Mouse (Mus musculus) liver, embryonic 12.5 days (tissue): ENCODE data around the gene Gm21954. TPM values are rescaled to one million over a fixed set of nuclear protein-coding genes. Genes with fewer than 3 reads are reported as not detected.

Experiments used
- ATAC-seq: fragments of 200-750 bp; cut with Nextera tagmentation; 2 replicates; pipeline ENCODE4 v1.8.0; 2017; ENCODE audit warnings: moderate number of reproducible peaks, mild to moderate bottlenecking, moderate library complexity
- H3K27ac ChIP-seq: fragments of 300-500 bp; sonication (generic); 2 replicates; pipeline ENCODE4 v1.5.1; 2016; ENCODE audit warnings: mild to moderate bottlenecking
- H3K27me3 ChIP-seq: fragments of 300-500 bp; sonication (generic); replicated peaks from 2 replicates; pipeline ENCODE4 v1.6.1; 2016; ENCODE audit warnings: mild to moderate bottlenecking, moderate library complexity
- H3K36me3 ChIP-seq: fragments of 300-500 bp; sonication (generic); 2 replicates; pipeline ENCODE4 v1.6.1; 2016; ENCODE audit warnings: mild to moderate bottlenecking, moderate library complexity
- H3K4me1 ChIP-seq: fragments of 300-500 bp; sonication (generic); 2 replicates; pipeline ENCODE4 v1.6.1; 2016
- H3K4me2 ChIP-seq: fragments of 300-500 bp; sonication (generic); 2 replicates; pipeline ENCODE4 v1.6.1; 2016; ENCODE audit warnings: mild to moderate bottlenecking, moderate library complexity
- H3K4me3 ChIP-seq: fragments of 300-500 bp; sonication (generic); 2 replicates; pipeline ENCODE4 v1.5.1; 2016; ENCODE audit warnings: mild to moderate bottlenecking, moderate library complexity
- H3K9ac ChIP-seq: fragments of 300-500 bp; sonication (generic); 2 replicates; pipeline ENCODE4 v1.6.1; 2016; ENCODE audit warnings: mild to moderate bottlenecking, moderate library complexity
- H3K9me3 ChIP-seq: fragments of 300-500 bp; sonication (generic); replicated peaks from 2 replicates; pipeline ENCODE4 v1.6.1; 2016; ENCODE audit warnings: mild to moderate bottlenecking, moderate library complexity
- WGBS: fragments of 180-500 bp; shearing (Covaris S2); methylation state at CpG from one replicate; pipeline ENCODE4 v1.1.7; 2016; ENCODE audit not compliant: insufficient replicate concordance; 5-methylcytosine and 5-hydroxymethylcytosine counted together
- polyA plus RNA-seq: library from polyadenylated mRNA; unstranded; fragments of >200 nt; fragmentation: Nextera tagmentation; extraction: Ambion mirVana; gene quantifications from 2 replicates; pipeline ENCODE4 v1.2.1, GENCODE M21; 2016

The Gm21954 gene
- polyA plus RNA-seq, 1 experiment from 2014 or later, result not detected

DNA sequence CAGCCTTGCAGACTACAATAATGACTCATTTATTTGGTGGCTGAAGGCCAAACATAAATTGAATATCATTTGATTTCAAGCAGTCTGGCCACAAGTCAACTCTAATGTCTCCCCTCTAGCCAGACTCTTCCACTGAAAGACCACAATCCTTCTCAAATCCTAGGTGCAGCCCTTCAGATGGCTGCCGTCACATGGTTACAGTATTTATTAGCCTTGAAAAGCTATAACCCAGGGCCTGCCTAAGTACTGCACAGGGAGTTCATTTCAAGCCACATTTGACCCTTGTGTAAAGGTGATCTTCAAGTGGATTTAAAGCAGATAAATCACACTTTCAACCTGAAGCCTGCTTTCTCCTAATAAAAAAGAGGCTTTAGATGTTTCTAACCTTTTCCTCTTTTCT lies 37.7 kb downstream of the Gm21954 start:
- WGBS, result 78% methylated on average over 1 of the region's 1 CpGs
- no peak overlapping the region for H3K4me2 ChIP-seq
- H3K27ac ChIP-seq, result no peak overlapping the region
- no peak for ATAC-seq
- H3K36me3 ChIP-seq, result no peaks in the 10 kb centered on the region
- no peaks in the 10 kb centered on the region for H3K4me1 ChIP-seq
- H3K9me3 ChIP-seq, result 0 out of 2 replicates have a peak, but pooled peaks cover 5% of the 10 kb centered on the region
- no peak overlapping the region for H3K4me3 ChIP-seq
- H3K9ac ChIP-seq, result no peak overlapping the region
- H3K27me3 ChIP-seq, result no peaks in the 10 kb centered on the region

DNA sequence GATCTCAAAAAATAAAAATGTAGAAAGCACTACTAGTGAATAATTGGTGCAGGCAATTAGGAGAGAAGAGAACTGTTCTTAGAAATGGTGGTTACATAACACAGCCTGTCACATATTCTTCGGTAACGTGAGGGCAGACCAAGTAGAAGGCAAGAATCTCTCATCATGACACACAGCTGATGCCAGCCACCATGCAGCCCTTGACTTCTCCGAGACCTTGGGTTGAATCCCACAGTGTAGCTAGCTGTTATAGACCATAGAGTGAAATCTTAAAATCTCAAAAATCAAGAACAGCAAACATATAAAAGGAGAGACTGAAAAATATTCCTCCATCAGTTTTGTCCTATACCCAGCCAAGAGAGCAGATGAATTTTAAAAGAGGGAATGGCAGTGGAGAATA lies 40.8 kb downstream of the Gm21954 start:
- Histone ChIP-seq H3K27ac (no peak overlapping the region), H3K9me3 (0 out of 2 replicates have a peak, but pooled peaks cover 5% of the 10 kb centered on the region), H3K9ac (no peak overlapping the region), H3K27me3 (no peaks in the 10 kb centered on the region), H3K4me3 (no peak overlapping the region), H3K4me1 (no peaks in the 10 kb centered on the region), H3K4me2 (no peak overlapping the region), H3K36me3 (no peaks in the 10 kb centered on the region)
- ATAC-seq, result no peak
- WGBS, result 64% methylated on average over 3 of the region's 3 CpGs

DNA sequence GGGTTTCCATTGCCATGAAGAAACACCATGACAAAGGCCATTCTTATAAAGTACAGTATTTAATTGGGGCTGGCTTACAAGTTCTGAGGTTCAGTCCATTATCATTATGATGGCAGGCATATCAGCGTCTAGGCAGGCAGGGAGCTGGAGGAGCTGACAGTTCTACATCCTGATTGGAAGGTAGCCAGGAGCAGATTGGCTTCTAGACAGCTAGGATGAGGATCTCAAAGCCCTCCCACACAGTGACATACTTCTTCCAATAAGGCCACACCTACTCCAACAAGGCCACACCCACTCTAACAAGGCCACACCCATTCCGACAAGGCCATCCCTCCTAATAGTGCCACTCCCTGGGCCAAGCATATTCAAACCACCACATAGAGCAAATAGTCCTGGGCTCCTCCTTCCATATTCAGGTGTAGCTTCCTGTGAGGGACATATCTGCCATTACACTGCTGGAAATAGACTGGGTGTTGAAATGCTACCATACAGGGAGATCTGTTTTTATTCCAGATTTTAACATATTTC lies 41.9 kb downstream of the Gm21954 start:
- no peak overlapping the region for H3K4me3 ChIP-seq
- no peak overlapping the region for H3K27ac ChIP-seq
- no peak overlapping the region for H3K4me2 ChIP-seq
- H3K36me3 ChIP-seq, result no peaks in the 10 kb centered on the region
- WGBS, result 79% methylated on average over 2 of the region's 2 CpGs
- H3K27me3 ChIP-seq, result no peaks in the 10 kb centered on the region
- no peak overlapping the region for H3K9ac ChIP-seq
- H3K9me3 ChIP-seq, result 0 out of 2 replicates have a peak, but pooled peaks cover 5% of the 10 kb centered on the region
- no peak for ATAC-seq
- H3K4me1 ChIP-seq, result no peaks in the 10 kb centered on the region

DNA sequence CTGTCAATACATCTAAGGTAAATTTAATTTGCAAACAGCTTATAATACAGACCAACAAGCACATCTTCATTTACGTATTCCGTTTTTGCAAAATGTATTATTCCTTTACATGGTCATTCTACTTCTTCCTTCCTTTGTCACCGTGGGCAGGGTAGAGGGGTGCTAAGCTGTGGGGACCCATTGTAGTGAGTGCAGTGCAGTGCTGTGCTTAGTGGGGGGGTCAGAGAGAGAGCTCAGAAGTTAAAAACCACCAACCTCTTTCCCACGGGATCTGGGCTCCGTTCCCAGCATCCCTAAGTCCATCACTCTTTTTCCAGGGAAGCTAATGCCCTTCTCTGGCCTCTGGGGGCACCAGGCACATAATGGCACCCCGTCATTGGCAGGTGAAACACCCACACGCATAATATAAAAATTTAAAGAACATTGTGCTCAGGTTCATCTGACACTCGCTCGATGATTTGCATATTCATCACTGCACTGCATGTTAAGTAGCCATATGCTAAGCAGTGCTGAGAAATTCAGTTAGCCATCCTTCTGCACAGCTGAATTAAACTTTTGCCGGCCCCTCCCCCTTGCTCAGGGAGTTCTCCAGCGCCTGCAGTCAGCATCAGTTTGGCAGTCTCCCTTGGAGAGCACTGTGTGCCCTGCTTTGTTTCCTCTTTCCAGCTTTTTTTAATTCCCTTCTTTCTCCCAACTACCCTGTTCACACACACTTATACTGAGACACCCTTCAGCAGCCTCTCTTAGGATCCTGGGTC lies 48.2 kb downstream of the Gm21954 start:
- no peak for ATAC-seq
- Histone ChIP-seq H3K4me3 (no peak overlapping the region), H3K36me3 (no peaks in the 10 kb centered on the region), H3K27ac (no peak overlapping the region), H3K9ac (no peak overlapping the region), H3K4me2 (no peak overlapping the region), H3K9me3 (no peaks in the 10 kb centered on the region), H3K4me1 (no peaks in the 10 kb centered on the region), H3K27me3 (no peaks in the 10 kb centered on the region)
- WGBS, result 36% methylated on average over 11 of the region's 11 CpGs

DNA sequence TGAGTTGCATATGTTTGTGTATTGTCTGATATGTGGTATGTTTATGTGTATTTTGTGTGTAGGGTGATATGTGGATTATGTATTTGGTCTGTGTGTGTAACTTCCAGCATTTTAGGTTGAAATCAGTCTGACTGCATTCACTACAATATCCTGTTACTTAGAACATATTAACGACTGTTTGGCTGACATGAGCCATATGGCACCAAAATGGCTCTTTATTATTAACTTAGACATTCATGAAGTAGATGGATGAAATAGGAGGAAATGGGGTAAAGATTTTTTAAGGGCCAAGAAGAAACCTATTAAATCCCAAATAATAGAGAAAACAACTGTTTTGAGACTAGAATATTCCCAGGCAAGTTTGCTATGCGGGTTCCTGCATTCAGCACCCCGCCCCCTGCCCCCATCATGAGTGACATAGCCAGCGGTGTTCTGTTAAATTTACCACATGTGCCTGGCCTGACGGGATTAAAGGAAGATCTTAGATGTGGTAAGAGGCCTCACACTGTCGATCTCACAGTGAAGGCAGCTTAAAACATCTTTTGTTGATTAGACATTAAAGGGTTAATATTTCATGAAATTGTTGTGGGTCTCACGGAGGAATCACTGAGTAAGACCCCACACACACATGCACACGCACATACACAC lies 51.5 kb downstream of the Gm21954 start:
- H3K36me3 ChIP-seq, result no peaks in the 10 kb centered on the region
- H3K4me2 ChIP-seq, result no peak overlapping the region
- no peak overlapping the region for H3K27ac ChIP-seq
- H3K4me3 ChIP-seq, result no peak overlapping the region
- 48% methylated on average over 8 of the region's 8 CpGs for WGBS
- no peak for ATAC-seq
- H3K9ac ChIP-seq, result no peak overlapping the region
- H3K9me3 ChIP-seq, result no peaks in the 10 kb centered on the region
- no peaks in the 10 kb centered on the region for H3K27me3 ChIP-seq
- no peaks in the 10 kb centered on the region for H3K4me1 ChIP-seq

DNA sequence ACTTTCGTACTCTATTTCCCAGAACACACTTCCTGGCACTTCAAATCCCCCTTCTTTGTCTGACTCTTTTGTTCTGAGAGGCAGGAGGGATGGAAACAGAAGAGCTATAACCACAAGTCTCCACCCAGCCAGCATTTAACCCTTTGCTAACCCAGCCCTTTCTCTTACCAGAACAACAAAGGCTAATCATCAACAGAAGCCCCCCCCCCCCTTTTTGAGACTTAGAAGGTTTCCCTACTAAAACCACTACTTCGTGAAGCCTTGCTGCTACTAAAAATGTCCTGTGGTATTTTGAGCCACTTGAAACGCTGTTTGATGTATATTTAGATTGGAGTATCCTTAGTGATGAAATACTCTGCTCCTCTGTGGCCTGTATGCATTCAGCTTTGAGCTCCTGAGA lies 52.7 kb downstream of the Gm21954 start:
- ATAC-seq, result no peak
- no peak overlapping the region for H3K27ac ChIP-seq

DNA sequence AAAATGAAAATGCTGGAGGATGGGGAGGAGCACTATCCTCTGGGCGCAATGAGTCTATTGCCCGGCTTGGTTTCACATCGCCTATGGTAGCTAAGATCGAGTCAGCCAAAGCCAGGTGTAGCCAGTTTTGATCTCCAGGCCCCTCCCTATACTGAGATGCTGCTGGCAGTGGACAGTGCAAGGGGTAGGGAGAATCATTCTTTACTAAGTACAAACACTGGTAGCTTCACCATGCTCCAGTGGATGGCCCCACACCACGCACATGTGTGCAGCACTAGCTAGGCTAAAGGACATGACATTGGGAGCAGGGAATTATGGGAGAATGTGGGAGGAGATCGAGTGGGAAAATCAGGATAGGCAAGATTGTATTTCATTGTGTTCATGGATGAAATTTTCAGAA lies 53.2 kb downstream of the Gm21954 start:
- Histone ChIP-seq H3K4me3 (no peak overlapping the region), H3K4me2 (no peak overlapping the region), H3K4me1 (no peaks in the 10 kb centered on the region), H3K36me3 (no peaks in the 10 kb centered on the region), H3K9ac (no peak overlapping the region), H3K27me3 (no peaks in the 10 kb centered on the region), H3K9me3 (no peaks in the 10 kb centered on the region), H3K27ac (no peak overlapping the region)
- ATAC-seq, result no peak
- 60% methylated on average over 6 of the region's 6 CpGs for WGBS

More for the DNA sequence above, 52.7 kb downstream of the Gm21954 start:
- no peaks in the 10 kb centered on the region for H3K4me1 ChIP-seq
- H3K9me3 ChIP-seq, result no peaks in the 10 kb centered on the region
- no peaks in the 10 kb centered on the region for H3K36me3 ChIP-seq
- WGBS, result 32% methylated on average over 3 of the region's 3 CpGs
- H3K9ac ChIP-seq, result no peak overlapping the region
- H3K4me3 ChIP-seq, result no peak overlapping the region
- no peak overlapping the region for H3K4me2 ChIP-seq
- H3K27me3 ChIP-seq, result no peaks in the 10 kb centered on the region

DNA sequence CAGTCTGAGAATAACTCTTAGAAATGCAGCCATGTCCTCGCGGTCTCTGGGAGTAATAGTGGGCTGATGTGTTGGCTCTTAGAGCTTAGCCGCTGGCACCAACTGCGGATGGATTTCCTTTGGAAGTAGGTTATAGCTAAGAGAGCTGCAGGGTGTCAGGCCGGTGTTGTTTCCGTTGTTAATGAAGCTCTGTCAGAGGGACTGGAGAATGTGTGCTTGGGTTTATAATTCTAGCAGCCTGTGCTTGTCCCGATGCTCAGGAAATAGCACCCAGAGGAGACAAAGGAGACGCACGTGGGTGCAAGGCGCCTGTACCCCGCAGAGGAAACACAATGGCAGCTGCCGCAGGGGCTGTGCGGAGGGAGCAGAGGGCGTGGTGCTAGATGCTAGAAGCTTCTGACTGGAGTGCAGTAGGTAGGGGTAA lies 56.5 kb downstream of the Gm21954 start:
- H3K4me3 ChIP-seq, result no peak overlapping the region

More for the DNA sequence above, 56.5 kb downstream of the Gm21954 start:
- Histone ChIP-seq H3K36me3 (no peaks in the 10 kb centered on the region), H3K9ac (no peak overlapping the region), H3K27ac (no peak overlapping the region), H3K9me3 (no peaks in the 10 kb centered on the region), H3K4me2 (no peak overlapping the region; the same call in 1 of the 2 replicates), H3K4me1 (no peaks in the 10 kb centered on the region), H3K27me3 (no peaks in the 10 kb centered on the region)
- 20% methylated on average over 14 of the region's 14 CpGs for WGBS
- ATAC-seq, result no peak

Other genes with a start within 250 kb of the Gm21954 start
- gene Dclk1, start 229.8 kb downstream of the Gm21954 start, polyA plus RNA-seq, result 1.7 and 1.8 TPM in 2 replicates